Mouse (Mus musculus): ENCODE measurements at regions not wholly inside any gene's neighbourhood (a gene's known extent, or its start where the extent isn't known, plus 50 kb on each side); places are given as distances from the start of the nearest gene placed in this dataset.
"Not testable (repeated sequence)": the region's sequence is repeated elsewhere in the genome, so short reads cannot be mapped to it uniquely, and the experiment has no call there.

DNA sequence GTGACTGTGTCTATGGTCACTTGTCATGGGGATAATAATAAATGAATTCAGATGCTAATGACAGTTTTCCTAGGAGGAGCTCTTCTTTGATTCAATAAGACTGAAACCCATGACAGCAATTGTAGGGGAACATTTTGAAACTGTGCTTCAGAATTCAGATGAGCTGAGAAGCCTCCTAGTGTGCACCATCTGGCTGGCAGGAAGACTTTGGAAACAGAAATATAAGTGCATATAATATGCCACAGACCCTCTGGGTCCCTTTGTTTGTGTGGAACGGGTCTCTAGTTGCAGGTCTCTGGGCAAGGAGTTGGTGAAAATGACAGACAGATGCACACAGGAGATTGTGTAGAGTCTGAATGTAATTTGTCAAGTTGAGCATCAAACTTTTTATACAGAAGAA lies 1043.3 kb upstream of the Cntnap5a start:
- in situ Hi-C loops (cut with MboI, MseI), result no loop called here

- in situ Hi-C loops (cut with MboI, MseI), result not testable (repeated sequence)
These were observed 1042.7 kb upstream of the Cntnap5a start for GRCm38 (mm10) chr1:114641854-114642253.

- in situ Hi-C loops (cut with MboI, MseI), result no loop called here
These were observed 1010.6 kb upstream of the Cntnap5a start for GRCm38 (mm10) chr1:114673954-114674353.

DNA sequence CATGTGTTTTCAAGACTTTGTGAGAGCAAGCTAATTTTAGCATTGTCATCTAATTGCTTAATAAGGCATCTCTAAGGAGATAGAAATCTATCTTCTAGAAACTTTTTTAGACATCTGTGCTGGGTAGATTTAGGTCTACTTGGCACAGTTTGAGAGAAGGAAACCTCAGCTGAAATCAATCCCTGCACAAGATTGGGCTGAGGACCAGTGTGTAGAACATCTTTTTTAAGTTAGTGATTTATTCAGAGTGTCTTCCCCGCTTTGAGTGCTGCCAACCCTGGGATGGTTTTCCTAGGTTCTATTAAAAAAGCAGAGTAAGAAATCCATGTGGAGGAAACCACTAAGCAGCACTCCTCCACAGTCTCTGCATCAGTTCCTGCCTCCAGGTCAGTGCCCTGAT lies 1003.3 kb upstream of the Cntnap5a start:
- in situ Hi-C loops (cut with MboI, MseI), result loop anchor here (25.0 kb wide), 1 partner anchor 1756 kb away; no protein-coding TSS in a partner anchor

DNA sequence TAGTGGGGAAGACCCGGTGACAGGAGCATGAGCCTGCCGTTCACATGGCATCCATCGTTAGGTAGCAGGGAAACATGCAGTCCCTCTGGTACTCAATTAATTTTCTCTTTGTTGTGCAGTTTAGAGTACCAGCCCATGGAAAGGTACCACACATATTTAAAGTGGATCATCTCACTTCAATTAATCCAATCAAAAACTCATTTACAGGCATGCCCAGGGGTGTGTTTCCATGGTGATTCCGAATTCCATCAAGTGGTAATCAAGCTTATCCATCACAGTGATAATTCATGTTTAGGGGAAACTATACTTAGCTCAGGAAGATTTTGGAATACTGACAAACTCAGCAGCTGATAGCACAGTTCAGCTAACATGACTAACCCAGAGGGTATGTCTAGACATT lies 963.4 kb upstream of the Cntnap5a start:
- in situ Hi-C loops (cut with MboI, MseI), result loop anchor here (10.0 kb wide), 1 partner anchor 1584 kb away; no protein-coding TSS in a partner anchor

GRCm38 (mm10) chr1:114729167-114729566 lies 955.4 kb upstream of the Cntnap5a start:
- in situ Hi-C loops (cut with MboI, MseI), result loop anchor here (10.0 kb wide), 1 partner anchor 1576 kb away; no protein-coding TSS in a partner anchor
